Mouse (Mus musculus) lung, adult 18-20 months (tissue): Measurements from ENCODE around the gene Sall2.
A peak's percentile ranks its signal among the peaks of the same experiment; 100 is the strongest.

Experiments used
- DNase-seq, 2 experiments: peaks; one replicate each; pipeline ENCODE4 v3.0.0; 2022; ENCODE audit warnings: mixed read lengths in 2 of 2

Gene Sall2

DNA sequence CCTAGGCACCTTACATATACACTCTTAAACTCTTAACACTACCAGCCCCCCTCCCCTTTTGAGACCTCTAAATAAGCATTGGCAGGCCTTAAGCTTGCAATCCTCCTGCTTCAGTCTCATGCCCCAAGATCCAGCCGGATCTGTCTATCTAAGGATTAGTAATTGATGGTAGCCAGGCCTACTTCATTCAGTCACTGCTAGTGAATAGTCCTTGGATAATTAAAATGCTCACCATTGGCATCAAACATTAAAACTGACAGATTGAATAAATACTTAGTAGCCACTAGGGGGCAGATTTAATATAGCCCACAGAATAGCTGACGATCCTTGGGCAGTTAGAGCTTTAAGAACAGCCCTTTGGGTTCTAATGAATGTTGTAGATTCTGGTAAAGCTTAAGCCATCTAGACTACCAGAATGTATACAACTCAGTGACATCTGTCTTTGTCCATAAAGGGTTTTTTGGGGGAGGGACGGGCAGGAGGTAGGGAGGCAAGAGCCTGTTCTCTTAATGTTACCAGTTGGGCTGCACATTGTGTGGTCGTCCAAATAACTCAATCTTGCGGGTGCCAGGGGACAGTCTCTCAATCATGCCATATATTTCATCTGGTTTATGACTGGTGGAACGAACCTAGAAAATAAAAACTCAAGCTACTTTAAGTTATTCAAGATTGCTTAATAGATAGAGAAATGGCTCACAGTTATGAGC is 32.9 kb downstream of the Sall2 start:
- DNase-seq = no peak

DNA sequence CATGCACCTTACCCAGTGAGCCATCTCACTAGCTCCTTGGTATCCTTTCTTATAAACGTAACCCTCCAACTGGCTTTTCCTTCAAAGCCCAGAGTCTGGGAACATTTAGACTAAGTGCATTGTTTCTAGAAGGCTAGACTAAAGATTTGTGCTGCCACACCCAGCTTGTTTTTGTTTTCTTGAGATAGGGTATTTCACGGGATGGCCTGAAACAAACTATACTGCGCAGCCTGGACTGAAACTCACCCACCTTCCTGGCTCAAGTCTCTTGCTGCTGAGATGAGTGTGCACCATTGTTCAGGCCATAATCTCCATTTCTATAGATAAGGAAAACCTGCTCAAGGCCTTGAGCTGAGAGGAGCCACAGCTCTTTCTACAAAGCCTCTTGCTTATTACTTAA is 44.4 kb downstream of the Sall2 start:
- DNase-seq = no peak

DNA sequence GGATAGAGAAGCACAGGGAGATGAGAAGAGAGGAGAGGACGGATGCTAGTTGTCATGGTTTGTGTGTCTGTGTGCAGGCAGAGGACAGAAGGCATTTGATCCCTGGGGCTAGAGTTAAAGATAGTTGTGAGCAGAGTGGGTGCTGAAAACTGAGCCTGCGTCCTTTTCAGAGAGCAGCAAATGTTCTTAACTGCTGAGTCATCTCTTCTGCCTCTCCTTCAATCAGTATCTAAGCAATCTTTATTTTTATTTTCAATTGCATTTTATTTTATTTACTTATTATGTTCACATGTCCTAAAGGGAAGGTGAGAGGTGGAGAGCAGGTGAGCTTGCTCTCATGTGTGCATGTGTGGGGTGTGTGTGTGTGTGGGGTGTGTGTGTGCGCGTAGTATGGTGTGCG is 44.9 kb downstream of the Sall2 start:
- no peak for DNase-seq

DNA sequence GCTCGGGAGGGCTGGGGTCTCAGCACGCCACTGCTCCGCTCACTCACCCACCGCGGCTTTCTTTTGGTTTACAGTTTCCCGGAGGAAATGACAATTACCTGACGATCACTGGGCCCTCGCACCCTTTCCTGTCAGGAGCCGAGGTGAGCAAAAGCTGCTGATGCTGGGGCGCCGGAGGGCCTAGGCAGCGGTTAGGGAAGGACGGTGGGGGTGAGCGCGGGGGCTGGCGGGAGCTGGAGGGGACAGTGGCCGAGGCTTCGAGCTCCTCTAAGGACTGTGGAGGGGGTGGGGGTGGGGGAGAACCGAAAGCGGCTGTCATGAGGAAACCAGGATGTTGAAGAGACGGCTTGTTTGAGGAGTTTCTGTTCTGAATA is 48.8 kb downstream of the Sall2 start:
- no peak for DNase-seq

DNA sequence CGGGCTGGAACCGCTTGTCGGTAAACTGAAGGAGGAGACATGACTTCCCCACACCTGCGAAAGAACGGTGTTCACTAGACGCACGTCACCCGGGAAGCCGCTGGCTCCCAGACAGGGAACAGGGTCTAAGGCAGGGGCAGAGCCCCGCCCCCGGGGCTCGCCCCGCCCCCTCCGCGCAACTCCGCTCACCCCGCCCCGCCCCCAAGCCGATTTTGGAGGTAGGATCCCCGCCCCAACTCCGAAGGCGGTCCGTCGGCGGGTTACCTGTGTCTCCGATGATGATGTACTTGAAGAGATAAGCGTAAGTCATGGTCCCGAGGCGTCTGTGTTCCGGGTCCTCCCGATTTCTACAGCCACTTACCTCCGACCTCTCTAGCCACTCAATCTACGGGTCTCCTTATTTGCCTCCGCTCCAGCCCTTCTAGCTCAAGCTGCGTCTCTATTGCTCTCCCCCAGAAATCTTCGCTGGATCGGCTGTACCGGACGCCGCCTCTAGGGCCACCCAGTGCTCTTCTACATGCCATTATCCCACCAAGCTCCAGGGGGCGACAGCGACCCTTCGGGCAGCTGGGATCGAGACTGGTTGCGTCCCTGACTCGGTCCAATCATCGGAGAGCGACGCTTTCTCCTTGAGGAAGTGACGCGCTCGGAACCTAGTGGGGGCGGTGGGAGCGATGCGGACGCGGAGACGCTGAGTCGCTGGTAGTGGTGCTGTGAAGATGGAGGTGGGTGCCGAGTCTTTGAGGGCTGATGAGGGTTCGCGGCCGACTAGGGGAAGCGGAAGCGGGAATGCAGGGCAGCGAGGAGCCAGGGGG is 49.4 kb downstream of the Sall2 start, which contains the start of the genes Tox4 and Rab2b:
Tox4 (plus strand) TSS at position 215 of the 815 bp plus-strand sequence.
Rab2b (minus strand) TSS at position 614 of the 815 bp plus-strand sequence.
- peak; percentile 98 for DNase-seq

DNA sequence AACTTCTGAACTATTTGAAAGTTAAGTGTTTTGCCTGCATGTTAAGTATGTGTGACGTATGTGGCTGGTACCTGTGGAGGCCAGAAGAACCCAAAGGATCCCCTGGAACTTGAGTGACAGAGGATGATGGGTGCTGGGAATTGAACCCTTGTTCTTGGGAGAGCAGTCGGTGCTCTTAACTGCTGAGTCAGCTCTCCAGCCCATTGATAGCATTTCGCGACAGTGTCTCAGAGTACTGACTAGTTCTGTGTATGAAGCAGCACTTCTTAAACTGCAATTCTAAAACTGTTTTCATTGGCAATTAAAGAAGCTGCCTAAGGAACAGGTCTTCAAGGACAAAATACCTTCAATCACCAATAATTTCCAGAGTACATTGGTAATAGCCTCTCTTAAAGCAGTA is 51.4 kb downstream of the Sall2 start:
- no peak for DNase-seq

DNA sequence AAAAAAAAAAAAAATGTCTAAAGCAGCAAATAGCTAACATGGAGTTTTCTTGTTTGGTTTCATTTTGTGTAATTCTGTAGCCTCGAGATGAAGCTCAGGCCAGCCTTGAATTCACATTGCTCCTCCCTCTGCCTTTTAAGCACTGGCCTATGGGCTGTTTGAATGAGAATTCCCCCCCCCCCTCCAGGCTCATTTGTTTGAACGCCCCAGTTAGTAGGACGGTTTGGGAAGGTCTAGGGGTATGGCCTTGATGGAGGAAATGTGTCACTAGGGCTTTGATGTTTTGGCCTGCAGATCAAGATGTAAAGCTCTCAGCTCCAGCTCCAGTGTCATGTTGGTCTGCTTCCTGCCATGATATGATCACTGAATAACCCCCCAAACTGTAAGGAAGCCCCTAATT is 55.8 kb downstream of the Sall2 start:
- no peak for DNase-seq
